Mouse (Mus musculus) heart, embryonic 11.5 days (tissue): ENCODE results near the gene Clec4g. TPM values are rescaled to one million over a fixed set of nuclear protein-coding genes. Genes with fewer than 3 reads are reported as not detected.

ENCODE experiments used
- ATAC-seq: fragments of 200-750 bp; cut with Nextera tagmentation; replicated peaks from 2 replicates; pipeline ENCODE4 v1.8.0; 2017; ENCODE audit warnings: moderate library complexity; ENCODE audit not compliant: insufficient number of reproducible peaks, low FRiP score, low TSS enrichment
- H3K27ac ChIP-seq: fragments of 300-500 bp; sonication (generic); 2 replicates; pipeline ENCODE4 v1.5.1; 2014; ENCODE audit warnings: mild to moderate bottlenecking, low read depth, low read length
- H3K27me3 ChIP-seq: fragments of 300-500 bp; sonication (generic); 2 replicates; pipeline ENCODE4 v1.6.1; 2014; ENCODE audit warnings: mild to moderate bottlenecking, low read length, mixed read lengths; ENCODE audit not compliant: control insufficient read depth, insufficient read depth
- H3K36me3 ChIP-seq: fragments of 300-500 bp; sonication (generic); 2 replicates; pipeline ENCODE4 v1.6.1; 2014; ENCODE audit warnings: mild to moderate bottlenecking, low read length, moderate library complexity, mixed read lengths; ENCODE audit not compliant: control insufficient read depth, insufficient read depth
- H3K4me1 ChIP-seq: fragments of 300-500 bp; sonication (generic); 2 replicates; pipeline ENCODE4 v1.6.1; 2014; ENCODE audit warnings: low read length; ENCODE audit not compliant: control insufficient read depth, insufficient read depth
- H3K4me2 ChIP-seq: fragments of 300-500 bp; sonication (generic); 2 replicates; pipeline ENCODE4 v1.6.1; 2014; ENCODE audit warnings: mild to moderate bottlenecking, moderate library complexity
- H3K4me3 ChIP-seq: fragments of 300-500 bp; sonication (generic); 2 replicates; pipeline ENCODE4 v1.5.1; 2014; ENCODE audit warnings: low read depth, low read length
- H3K9ac ChIP-seq: fragments of 300-500 bp; sonication (generic); 2 replicates; pipeline ENCODE4 v1.6.1; 2014; ENCODE audit warnings: mild to moderate bottlenecking, low read depth, low read length, moderate library complexity
- H3K9me3 ChIP-seq: fragments of 300-500 bp; sonication (generic); replicated peaks from 2 replicates; pipeline ENCODE4 v1.6.1; 2016; ENCODE audit warnings: low read length; ENCODE audit not compliant: control insufficient read depth
- WGBS: fragments of 180-500 bp; shearing (Covaris S2); extraction: QIAGEN DNeasy Blood & Tissue Kit; methylation state at CpG from one replicate; pipeline ENCODE4 v1.1.7; 2014; ENCODE audit not compliant: insufficient replicate concordance; 5-methylcytosine and 5-hydroxymethylcytosine counted together
- polyA plus RNA-seq: library from polyadenylated mRNA; unstranded; fragments of >200 nt; fragmentation: Nextera tagmentation; extraction: Ambion mirVana; gene quantifications from 2 replicates; pipeline ENCODE4 v1.2.1, GENCODE M21; 2014

Gene Clec4g
- polyA plus RNA-seq, 1 experiment from 2014 or later = 4.1 TPM

GRCm38 (mm10) chr8:3685422-3685821 lies 35.0 kb downstream of the Clec4g start:
- no peak overlapping the region for H3K4me2 ChIP-seq
- H3K36me3 ChIP-seq = peaks cover 2% of the 10 kb centered on the region; the same call in 1 of the 2 replicates
- no peak overlapping the region for H3K9ac ChIP-seq
- 61% methylated on average over 5 of the region's 5 CpGs for WGBS
- no peaks in the 10 kb centered on the region for H3K4me1 ChIP-seq
- no peak for ATAC-seq
- no peaks in the 10 kb centered on the region for H3K27me3 ChIP-seq
- no peak overlapping the region for H3K27ac ChIP-seq
- no peaks in the 10 kb centered on the region for H3K9me3 ChIP-seq
- H3K4me3 ChIP-seq = no peak overlapping the region

- Histone ChIP-seq H3K36me3 (peaks cover 2% of the 10 kb centered on the region; the same call in 1 of the 2 replicates), H3K4me3 (no peak overlapping the region), H3K9ac (no peak overlapping the region), H3K9me3 (no peaks in the 10 kb centered on the region), H3K27ac (no peak overlapping the region), H3K4me1 (no peaks in the 10 kb centered on the region), H3K27me3 (no peaks in the 10 kb centered on the region), H3K4me2 (no peak overlapping the region)
- ATAC-seq = peak; percentile 22; the same call in 1 of the 2 replicates
Observed at GRCm38 (mm10) chr8:3684530-3684929, 35.9 kb downstream of the Clec4g start.

GRCm38 (mm10) chr8:3683408-3684176 lies 36.9 kb downstream of the Clec4g start:
- WGBS = 69% methylated on average over 6 of the region's 6 CpGs
- no peak overlapping the region for H3K4me2 ChIP-seq
- H3K9me3 ChIP-seq = no peaks in the 10 kb centered on the region
- ATAC-seq = no peak
- H3K4me3 ChIP-seq = no peak overlapping the region
- no peak overlapping the region for H3K9ac ChIP-seq
- H3K27ac ChIP-seq = no peak overlapping the region
- peaks cover 8% of the 10 kb centered on the region for H3K36me3 ChIP-seq
- no peaks in the 10 kb centered on the region for H3K27me3 ChIP-seq
- H3K4me1 ChIP-seq = no peaks in the 10 kb centered on the region

- Histone ChIP-seq H3K4me1 (peaks cover 5% of the 10 kb centered on the region), H3K27me3 (no peaks in the 10 kb centered on the region), H3K9me3 (no peaks in the 10 kb centered on the region), H3K9ac (no peak overlapping the region), H3K36me3 (peaks cover 8% of the 10 kb centered on the region), H3K27ac (no peak overlapping the region), H3K4me2 (no peak overlapping the region), H3K4me3 (no peak overlapping the region)
- WGBS = 83% methylated on average over 5 of the region's 5 CpGs
- no peak for ATAC-seq
Observed at GRCm38 (mm10) chr8:3682435-3682834, 38.0 kb downstream of the Clec4g start.

- Histone ChIP-seq H3K4me2 (no peak overlapping the region), H3K9ac (no peak overlapping the region), H3K4me3 (no peak overlapping the region), H3K27me3 (no peaks in the 10 kb centered on the region), H3K4me1 (peaks cover 7% of the 10 kb centered on the region), H3K9me3 (no peaks in the 10 kb centered on the region), H3K27ac (no peak overlapping the region), H3K36me3 (peaks cover 8% of the 10 kb centered on the region)
- 84% methylated on average over 5 of the region's 5 CpGs for WGBS
- ATAC-seq = no peak
Observed at GRCm38 (mm10) chr8:3679656-3680055, 40.8 kb downstream of the Clec4g start.

- Histone ChIP-seq H3K36me3 (peaks cover 8% of the 10 kb centered on the region), H3K4me3 (no peak overlapping the region), H3K9ac (no peak overlapping the region), H3K4me1 (peaks cover 7% of the 10 kb centered on the region), H3K9me3 (no peaks in the 10 kb centered on the region), H3K27me3 (no peaks in the 10 kb centered on the region), H3K27ac (no peak overlapping the region), H3K4me2 (no peak overlapping the region)
- 93% methylated on average over 23 of the region's 23 CpGs for WGBS
- no peak for ATAC-seq
Observed at GRCm38 (mm10) chr8:3679236-3679635, 41.2 kb downstream of the Clec4g start.

GRCm38 (mm10) chr8:3678831-3679230 lies 41.6 kb downstream of the Clec4g start:
- Histone ChIP-seq H3K27me3 (no peaks in the 10 kb centered on the region), H3K9me3 (no peaks in the 10 kb centered on the region), H3K36me3 (peaks cover 8% of the 10 kb centered on the region), H3K4me3 (no peak overlapping the region), H3K4me2 (no peak overlapping the region), H3K27ac (no peak overlapping the region), H3K4me1 (peaks cover 7% of the 10 kb centered on the region), H3K9ac (no peak overlapping the region)
- 94% methylated on average over 23 of the region's 23 CpGs for WGBS
- ATAC-seq = no peak

- peak overlapping the region; percentile 95 for H3K9ac ChIP-seq
- H3K4me1 ChIP-seq = peaks cover 7% of the 10 kb centered on the region
- H3K4me2 ChIP-seq = peak overlapping the region; percentile 90
- H3K9me3 ChIP-seq = no peaks in the 10 kb centered on the region
- no peaks in the 10 kb centered on the region for H3K27me3 ChIP-seq
- peak overlapping the region; percentile 82 for H3K4me3 ChIP-seq
- ATAC-seq = no peak
- peak overlapping the region; percentile 89 for H3K27ac ChIP-seq
- peaks cover 8% of the 10 kb centered on the region for H3K36me3 ChIP-seq
- WGBS = 6% methylated on average over 15 of the region's 15 CpGs
Observed at GRCm38 (mm10) chr8:3676993-3677579, 43.4 kb downstream of the Clec4g start.
